Comparison of ENCODE assay signal across 19 mouse cellular contexts in genomic region chr6:38823164-38823563, GRCm38 (mm10). TPM values are rescaled to one million over a fixed set of nuclear protein-coding genes. Genes with fewer than 3 reads are reported as not detected.
"Had no signal": no experiment of that assay in that cellular context is flagged by ENCODE, and none has a peak within 500 bp of the region (broad histone marks: within the 10 kb centered on the region; RNA-seq: fewer than 3 reads in every experiment).

No protein-coding gene starts in this region.

- ATAC-seq: intestine, postnatal 0 days; midbrain, embryonic 13.5 days; midbrain, embryonic 16.5 days had no signal

- H3K9ac ChIP-seq: limb, embryonic 13.5 days; liver, embryonic 13.5 days; midbrain, embryonic 13.5 days; neural tube, embryonic 13.5 days had no signal

- H3K9me3 ChIP-seq: limb, embryonic 10.5 days; limb, embryonic 13.5 days; liver, embryonic 13.5 days; midbrain, embryonic 10.5 days; midbrain, embryonic 13.5 days; neural tube, embryonic 13.5 days had no signal

- H3K4me3 ChIP-seq: limb, embryonic 10.5 days; limb, embryonic 13.5 days; liver, embryonic 13.5 days; midbrain, embryonic 10.5 days; midbrain, embryonic 13.5 days; myocyte; neural tube, embryonic 13.5 days had no signal

- H3K4me2 ChIP-seq: limb, embryonic 13.5 days; liver, embryonic 13.5 days; midbrain, embryonic 13.5 days; neural tube, embryonic 13.5 days had no signal

- DNase-seq: kidney, postnatal 4 days; liver, embryonic 13.5 days; lung, adult 2 months; lung, postnatal 14 days; lung, postnatal 4 days; retina, postnatal 1 day; right cerebral cortex, postnatal 25 days; spleen, adult 18-20 months; thymus, adult 2 months; thymus, postnatal 14 days; thymus, postnatal 4 days had no signal

- H3K27ac ChIP-seq: limb, embryonic 10.5 days; limb, embryonic 13.5 days; midbrain, embryonic 10.5 days; midbrain, embryonic 13.5 days; neural tube, embryonic 13.5 days had no signal

- H3K4me1 ChIP-seq: midbrain, embryonic 10.5 days; midbrain, embryonic 13.5 days had no signal

- H3K27me3 ChIP-seq: limb, embryonic 13.5 days; liver, embryonic 13.5 days; midbrain, embryonic 13.5 days; neural tube, embryonic 13.5 days had no signal

RNA-seq across cellular contexts. Expression of gene Tbxas1, which starts 52.0 kb away (rescaled TPM):
- polyA plus RNA-seq: myocyte had no signal
